Mouse (Mus musculus) liver, embryonic 18 days (tissue): ENCODE data around the gene Ugt3a2. TPM values are rescaled to one million over a fixed set of nuclear protein-coding genes. Genes with fewer than 3 reads are reported as not detected.

ENCODE experiments used
- polyA plus RNA-seq: library from polyadenylated mRNA; depleted of rRNA; stranded (reverse); fragments of >200 nt; gene quantifications from 2 replicates; pipeline ENCODE4 v1.2.3, GENCODE M21; 2012; rRNA removed

Ugt3a2 gene
- 2.7 and 5.7 TPM in 2 replicates for polyA plus RNA-seq

DNA sequence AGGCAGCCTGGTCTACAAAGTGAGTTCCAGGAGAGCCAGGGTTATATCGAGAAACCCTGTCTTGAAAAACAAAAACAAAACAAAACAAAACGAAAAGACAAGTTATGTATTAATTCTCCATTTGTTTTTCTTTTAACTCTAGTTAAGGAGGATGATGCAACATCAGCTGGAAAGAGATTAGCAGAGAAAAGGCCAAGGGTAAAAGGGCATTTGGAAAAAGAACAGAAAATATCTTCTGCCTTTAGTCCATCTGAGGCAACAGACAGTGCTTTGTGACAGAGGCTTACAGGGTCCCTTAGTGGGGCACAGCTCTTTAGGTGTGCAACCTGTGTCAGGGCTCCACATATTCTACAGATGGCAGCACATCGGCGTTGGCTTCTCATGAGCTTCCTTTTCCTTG is at the start of gene Ugt3a2:
Ugt3a2 (plus strand) TSS at position 210 of the 400 bp plus-strand sequence.

Other genes starting within 250 kb of the Ugt3a2 start
- gene Lmbrd2, start 195.0 kb upstream of the Ugt3a2 start, polyA plus RNA-seq = 3.7 and 4.0 TPM in 2 replicates
- gene Skp2, start 180.1 kb upstream of the Ugt3a2 start, polyA plus RNA-seq = 2.9 and 3.0 TPM in 2 replicates
- gene Ugt3a1, start 58.7 kb upstream of the Ugt3a2 start, polyA plus RNA-seq = 0.36 and 0.54 TPM in 2 replicates
- 1.1 and 1.2 TPM in 2 replicates for gene Capsl, start 100.5 kb downstream of the Ugt3a2 start, polyA plus RNA-seq
- 2.2 TPM in 2 replicates for gene Il7r, start 194.6 kb downstream of the Ugt3a2 start, polyA plus RNA-seq